Mouse (Mus musculus) activated CD4-positive, CD25-positive, alpha-beta regulatory T cell, adult 9 weeks (primary cell): ENCODE results near the gene Fer1l5. TPM values are rescaled to one million over a fixed set of nuclear protein-coding genes. Genes with fewer than 3 reads are reported as not detected.

Source experiments
- polyA plus RNA-seq: library from polyadenylated mRNA; unstranded; fragments of 100-300 nt; shearing (Covaris generic); gene quantifications from one replicate; pipeline ENCODE4 v1.2.1, GENCODE M21; 2017

Gene Fer1l5
- 2.0 TPM for polyA plus RNA-seq

DNA sequence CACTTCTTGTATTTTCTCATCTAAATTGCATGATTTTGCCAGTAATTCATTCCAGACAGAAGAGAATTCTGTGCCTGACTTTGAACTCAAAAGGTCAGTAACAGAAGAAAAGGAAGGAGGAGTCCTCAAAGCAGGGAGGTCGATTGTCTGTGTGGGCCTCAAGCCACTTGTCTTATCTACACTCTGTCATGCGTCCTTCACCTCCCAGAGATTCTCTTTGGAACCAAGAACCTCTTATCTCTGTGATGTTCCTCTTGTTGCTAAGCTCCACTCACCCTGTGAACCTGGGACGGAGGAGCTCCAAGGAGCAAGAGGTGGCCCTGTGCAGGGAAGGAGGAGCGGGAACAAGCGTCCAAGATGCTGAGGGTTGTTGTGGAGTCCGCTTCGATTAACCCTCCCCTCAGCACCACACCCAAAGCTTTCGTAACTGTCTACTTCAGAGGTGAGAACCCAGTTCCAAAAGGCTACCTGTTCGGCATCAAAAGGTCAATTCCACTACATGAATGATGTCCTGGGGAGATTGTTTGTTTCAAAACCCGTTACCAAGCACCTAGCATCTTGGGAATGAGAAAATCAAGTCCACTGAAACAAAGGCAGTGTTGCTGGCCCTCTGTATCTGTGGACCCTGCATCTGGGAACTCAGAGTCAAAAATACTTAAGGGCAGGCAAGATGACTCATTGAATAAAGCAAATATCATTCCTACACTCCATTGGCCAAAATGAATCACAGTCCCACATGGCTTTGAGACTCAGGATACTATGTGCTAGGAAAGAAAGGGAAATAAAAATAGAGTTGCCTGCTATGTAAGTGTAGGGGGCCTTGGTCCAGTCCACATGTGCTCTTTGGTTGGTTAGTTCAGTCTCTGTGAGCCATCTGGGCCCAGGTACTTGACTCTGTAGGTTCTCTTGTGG lies at the start of gene Fer1l5:
Gene Fer1l5 (plus strand): TSS at position 358 of the 912 bp plus-strand sequence.

DNA sequence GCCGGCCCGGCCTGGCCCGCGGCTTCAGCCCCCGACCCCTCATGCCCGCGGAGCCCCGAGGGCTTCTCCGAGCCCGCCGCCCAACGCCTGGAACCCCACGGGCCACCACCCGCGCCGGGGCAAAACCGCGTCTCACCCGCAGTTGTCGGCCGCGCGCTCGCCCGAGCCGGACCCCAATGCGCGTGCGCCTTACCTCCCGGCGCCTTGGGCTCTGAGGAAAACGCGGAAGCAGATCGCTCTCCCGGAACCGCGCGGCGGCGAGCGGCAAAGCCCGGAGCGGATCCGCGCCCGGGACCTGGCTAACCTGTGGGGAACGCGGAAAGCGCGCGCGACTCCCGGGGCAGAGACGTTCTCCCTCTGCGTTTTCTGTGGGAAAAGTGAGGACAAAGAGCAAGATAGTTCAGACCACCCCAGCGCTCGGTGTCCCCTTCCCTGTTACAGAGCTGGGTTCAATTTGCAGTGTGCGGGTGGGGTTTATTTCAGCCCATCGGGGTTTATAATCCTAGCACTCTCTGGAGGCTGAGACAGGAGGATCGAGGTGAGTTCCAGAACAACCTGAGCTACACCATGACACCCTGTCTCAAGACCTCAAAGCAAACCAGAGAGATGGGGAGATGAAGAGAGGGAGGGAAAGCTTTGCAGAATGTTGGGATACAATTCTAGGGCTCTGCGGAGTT lies 3.0 kb upstream of the Fer1l5 start, which contains the start of gene Kansl3:
Gene Kansl3 (minus strand): TSS at position 213 of the 677 bp plus-strand sequence.

GRCm38 (mm10) chr1:36444471-36445464 lies 72.7 kb downstream of the Fer1l5 start, which contains the start of gene Lman2l:
Gene Lman2l (minus strand): TSS chr1:36445271.

DNA sequence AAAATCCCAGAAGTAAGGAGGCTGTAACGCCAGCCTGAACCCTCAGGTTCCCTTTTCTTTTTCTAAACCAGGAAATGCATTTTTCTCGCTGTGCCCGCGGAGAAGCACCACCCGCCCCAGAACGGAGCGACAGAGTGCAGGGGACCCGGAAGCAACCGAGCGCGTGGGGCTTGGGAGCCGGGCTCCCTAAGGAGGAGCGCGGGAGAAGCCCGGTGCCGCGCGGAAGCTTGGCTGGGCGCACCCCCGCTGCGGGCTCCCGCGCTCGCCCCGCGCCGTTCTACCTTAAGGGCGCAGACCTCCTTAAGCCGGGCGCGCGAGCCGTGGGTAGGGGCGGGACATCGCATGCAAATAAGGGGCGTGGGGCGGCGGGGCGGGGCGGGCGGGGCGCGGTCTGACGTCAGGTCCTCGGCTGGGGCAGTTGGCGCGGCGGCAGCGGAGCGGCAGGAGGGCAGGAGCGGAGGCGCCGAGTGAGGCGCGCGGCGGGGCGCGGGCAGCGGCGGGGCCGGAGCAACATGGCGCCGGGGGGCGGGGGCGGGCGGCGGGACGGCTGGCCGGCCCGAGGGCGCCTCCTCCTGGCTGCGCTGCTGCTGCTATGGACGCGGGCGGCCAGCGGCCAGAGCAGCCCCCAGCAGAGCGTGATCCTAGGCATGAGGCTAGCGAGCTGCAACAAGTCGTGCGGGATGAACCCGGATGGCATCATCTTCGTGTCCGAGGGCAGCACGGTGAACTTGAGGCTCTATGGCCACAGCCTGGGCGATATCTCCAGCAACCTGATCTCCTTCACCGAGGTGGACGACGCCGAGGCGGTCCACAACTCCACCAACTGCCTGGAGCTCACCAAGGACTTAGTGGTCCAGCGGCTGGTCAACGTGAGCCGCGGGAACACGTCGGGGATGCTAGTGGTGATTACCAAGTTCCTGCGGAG lies 99.4 kb downstream of the Fer1l5 start, which contains the start of gene Cnnm4:
Gene Cnnm4 (plus strand): TSS at position 440 of the 925 bp plus-strand sequence.

Other genes with a start within 250 kb of the Fer1l5 start
- 60.4 TPM for gene Uggt1, start 127.6 kb upstream of the Fer1l5 start, polyA plus RNA-seq
- 120 TPM for gene Neurl3, start 97.6 kb upstream of the Fer1l5 start, polyA plus RNA-seq
- gene Arid5a, start 64.6 kb upstream of the Fer1l5 start, polyA plus RNA-seq = 133 TPM
- 62.0 TPM for gene Kansl3, start 3.1 kb upstream of the Fer1l5 start, polyA plus RNA-seq
- 41.8 TPM for gene Lman2l, start 73.0 kb downstream of the Fer1l5 start, polyA plus RNA-seq
- 2.3 TPM for gene Cnnm4, start 99.3 kb downstream of the Fer1l5 start, polyA plus RNA-seq
- 2.4 TPM for gene Cnnm3, start 139.6 kb downstream of the Fer1l5 start, polyA plus RNA-seq
- 34.8 TPM for gene Ankrd23, start 164.6 kb downstream of the Fer1l5 start, polyA plus RNA-seq
- not detected for gene Gm42417, start 167.1 kb downstream of the Fer1l5 start, polyA plus RNA-seq
- 43.2 TPM for gene Ankrd39, start 175.2 kb downstream of the Fer1l5 start, polyA plus RNA-seq
- 0.70 TPM for gene Sema4c, start 186.1 kb downstream of the Fer1l5 start, polyA plus RNA-seq